Mouse (Mus musculus) CH12.LX (cell line): ENCODE results near the gene Tmem185b.

Source experiments
- POLR2AphosphoS2 ChIP-seq: IDR thresholded peaks from 2 replicates; pipeline ENCODE4 v1.6.1; 2011; ENCODE audit warnings: low read depth, low read length, improper control_type of control experiment
- UBTF ChIP-seq: IDR thresholded peaks from 2 replicates; pipeline ENCODE4 v1.6.1; 2012; ENCODE audit warnings: low read depth, mild to moderate bottlenecking, inconsistent platforms, low read length, improper control_type of control experiment, moderate library complexity
- USF1 ChIP-seq: IDR thresholded peaks from 2 replicates; pipeline ENCODE4 v1.6.1; 2014; ENCODE audit warnings: low read depth, mild to moderate bottlenecking, inconsistent platforms, low read length, improper control_type of control experiment

GRCm38 (mm10) chr1:119492505-119492904 is 33.5 kb upstream of the Tmem185b start:
- TF ChIP-seq UBTF (no peak), USF1 (no peak), POLR2AphosphoS2 (no peak)
